Mouse (Mus musculus) intestine, embryonic 16.5 days (tissue): Measurements from ENCODE around the gene Copz1. TPM values are rescaled to one million over a fixed set of nuclear protein-coding genes. Genes with fewer than 3 reads are reported as not detected.
A peak's percentile ranks its signal among the peaks of the same experiment; 100 is the strongest.

Experiments
- ATAC-seq: fragments of 200-750 bp; cut with Nextera tagmentation; 2 replicates; pipeline ENCODE4 v1.8.0; 2017; ENCODE audit warnings: moderate TSS enrichment, moderate library complexity
- H3K27ac ChIP-seq: fragments of 300-500 bp; sonication (generic); 2 replicates; pipeline ENCODE4 v1.5.1; 2014; ENCODE audit warnings: mild to moderate bottlenecking, low read length
- H3K27me3 ChIP-seq: fragments of 300-500 bp; sonication (generic); replicated peaks from 2 replicates; pipeline ENCODE4 v1.6.1; 2014; ENCODE audit warnings: low read length, control low read depth, mixed read lengths; ENCODE audit not compliant: control insufficient read depth, insufficient read depth
- H3K36me3 ChIP-seq: fragments of 300-500 bp; sonication (generic); 2 replicates; pipeline ENCODE4 v1.6.1; 2014; ENCODE audit warnings: low read length, control low read depth; ENCODE audit not compliant: control insufficient read depth, insufficient read depth
- H3K4me1 ChIP-seq: fragments of 300-500 bp; sonication (generic); 2 replicates; pipeline ENCODE4 v1.6.1; 2014; ENCODE audit warnings: low read length, control low read depth, mixed read lengths; ENCODE audit not compliant: control insufficient read depth, insufficient read depth
- H3K4me2 ChIP-seq: fragments of 300-500 bp; sonication (generic); 2 replicates; pipeline ENCODE4 v1.6.1; 2014; ENCODE audit warnings: low read depth, low read length, control low read depth
- H3K4me3 ChIP-seq: fragments of 300-500 bp; sonication (generic); 2 replicates; pipeline ENCODE4 v1.5.1; 2014; ENCODE audit warnings: mild to moderate bottlenecking, low read length
- H3K9ac ChIP-seq: fragments of 300-500 bp; sonication (generic); 2 replicates; pipeline ENCODE4 v1.6.1; 2014; ENCODE audit warnings: low read depth, low read length
- H3K9me3 ChIP-seq: fragments of 300-500 bp; sonication (generic); 2 replicates; pipeline ENCODE4 v1.6.1; 2016; ENCODE audit warnings: low read length, control low read depth; ENCODE audit not compliant: control insufficient read depth
- WGBS: fragments of 180-500 bp; shearing (Covaris S2); extraction: QIAGEN DNeasy Blood & Tissue Kit; methylation state at CpG from one replicate; pipeline ENCODE4 v1.1.7; 2014; 5-methylcytosine and 5-hydroxymethylcytosine counted together
- polyA plus RNA-seq: library from polyadenylated mRNA; unstranded; fragments of >200 nt; fragmentation: Nextera tagmentation; extraction: Ambion mirVana; gene quantifications from 2 replicates; pipeline ENCODE4 v1.2.1, GENCODE M21; 2015

Gene Copz1
- 297 and 298 TPM in 2 replicates for polyA plus RNA-seq

GRCm38 (mm10) chr15:103272419-103273279, at the start of gene Copz1:
TSS of gene Copz1 (plus strand) at chr15:103272714.
- H3K9me3 ChIP-seq, result no peaks in the 10 kb centered on the region
- H3K4me2 ChIP-seq, result peak within 1 kb of the TSS; percentile 78
- WGBS, result under 1% methylated on average over 38 of the region's 38 CpGs
- ATAC-seq, result peak; percentile 100
- no peaks in the 10 kb centered on the region for H3K27me3 ChIP-seq
- H3K36me3 ChIP-seq, result no peaks in the 10 kb centered on the region
- peak within 1 kb of the TSS; percentile 88 for H3K9ac ChIP-seq
- H3K27ac ChIP-seq, result peak within 1 kb of the TSS; percentile 65; the same call in 1 of the 2 replicates
- H3K4me3 ChIP-seq, result peak within 1 kb of the TSS; percentile 82
- peaks cover 16% of the 10 kb centered on the region for H3K4me1 ChIP-seq

GRCm38 (mm10) chr15:103224161-103224560, 48.4 kb upstream of the Copz1 start:
- peaks cover 21% of the 10 kb centered on the region for H3K4me1 ChIP-seq
- no peak overlapping the region for H3K27ac ChIP-seq
- H3K9me3 ChIP-seq, result no peaks in the 10 kb centered on the region
- H3K4me2 ChIP-seq, result no peak overlapping the region
- H3K9ac ChIP-seq, result no peak overlapping the region
- ATAC-seq, result no peak
- no peaks in the 10 kb centered on the region for H3K27me3 ChIP-seq
- no peak overlapping the region for H3K4me3 ChIP-seq
- 91% methylated on average over 2 of the region's 2 CpGs for WGBS
- no peaks in the 10 kb centered on the region for H3K36me3 ChIP-seq

- Histone ChIP-seq H3K36me3 (no peaks in the 10 kb centered on the region), H3K4me3 (no peak overlapping the region), H3K27me3 (no peaks in the 10 kb centered on the region), H3K9me3 (no peaks in the 10 kb centered on the region), H3K27ac (peak overlapping the region; percentile 54; the same call in 1 of the 2 replicates), H3K9ac (no peak overlapping the region), H3K4me1 (peaks cover 13% of the 10 kb centered on the region), H3K4me2 (no peak overlapping the region)
- WGBS, result 66% methylated on average over 3 of the region's 3 CpGs
- no peak for ATAC-seq
Measured at GRCm38 (mm10) chr15:103227022-103227421, 45.5 kb upstream of the Copz1 start.

- Histone ChIP-seq H3K27me3 (no peaks in the 10 kb centered on the region), H3K9ac (no peak overlapping the region), H3K4me2 (no peak overlapping the region), H3K4me3 (no peak overlapping the region), H3K9me3 (no peaks in the 10 kb centered on the region), H3K27ac (peak overlapping the region; percentile 54; the same call in 1 of the 2 replicates), H3K36me3 (no peaks in the 10 kb centered on the region), H3K4me1 (peaks cover 13% of the 10 kb centered on the region)
- WGBS, result 73% methylated on average over 2 of the region's 2 CpGs
- no peak for ATAC-seq
Measured at GRCm38 (mm10) chr15:103227572-103227971, 44.9 kb upstream of the Copz1 start.

GRCm38 (mm10) chr15:103228904-103229303, 43.6 kb upstream of the Copz1 start:
- Histone ChIP-seq H3K36me3 (no peaks in the 10 kb centered on the region), H3K9ac (no peak overlapping the region), H3K27ac (no peak overlapping the region), H3K4me3 (no peak overlapping the region), H3K27me3 (no peaks in the 10 kb centered on the region), H3K9me3 (no peaks in the 10 kb centered on the region), H3K4me1 (peaks cover 13% of the 10 kb centered on the region), H3K4me2 (no peak overlapping the region)
- no peak for ATAC-seq
- 58% methylated on average over 2 of the region's 2 CpGs for WGBS

GRCm38 (mm10) chr15:103233119-103233518, 39.4 kb upstream of the Copz1 start:
- H3K9ac ChIP-seq, result no peak overlapping the region
- no peak overlapping the region for H3K27ac ChIP-seq
- peaks cover 6% of the 10 kb centered on the region for H3K4me1 ChIP-seq
- WGBS, result 70% methylated on average over 2 of the region's 2 CpGs
- H3K9me3 ChIP-seq, result no peaks in the 10 kb centered on the region
- no peaks in the 10 kb centered on the region for H3K27me3 ChIP-seq
- H3K4me3 ChIP-seq, result no peak overlapping the region
- no peak overlapping the region for H3K4me2 ChIP-seq
- ATAC-seq, result no peak
- no peaks in the 10 kb centered on the region for H3K36me3 ChIP-seq

- no peak overlapping the region for H3K4me2 ChIP-seq
- H3K27ac ChIP-seq, result no peak overlapping the region
- ATAC-seq, result no peak
- H3K27me3 ChIP-seq, result no peaks in the 10 kb centered on the region
- no peaks in the 10 kb centered on the region for H3K9me3 ChIP-seq
- H3K4me3 ChIP-seq, result no peak overlapping the region
- WGBS, result 91% methylated on average over 7 of the region's 7 CpGs
- H3K36me3 ChIP-seq, result no peaks in the 10 kb centered on the region
- peaks cover 5% of the 10 kb centered on the region for H3K4me1 ChIP-seq
- H3K9ac ChIP-seq, result no peak overlapping the region
Measured at GRCm38 (mm10) chr15:103237295-103237694, 35.2 kb upstream of the Copz1 start.

GRCm38 (mm10) chr15:103239130-103239684, 33.3 kb upstream of the Copz1 start:
- H3K27me3 ChIP-seq, result no peaks in the 10 kb centered on the region
- H3K9me3 ChIP-seq, result no peaks in the 10 kb centered on the region
- peak overlapping the region; percentile 74 for H3K4me3 ChIP-seq
- peak overlapping the region; percentile 93 for H3K27ac ChIP-seq
- H3K4me1 ChIP-seq, result peaks cover 17% of the 10 kb centered on the region
- peak; percentile 92 for ATAC-seq
- WGBS, result under 1% methylated on average over 26 of the region's 26 CpGs
- peak overlapping the region; percentile 69 for H3K9ac ChIP-seq
- peaks cover 4% of the 10 kb centered on the region; the same call in 1 of the 2 replicates for H3K36me3 ChIP-seq
- H3K4me2 ChIP-seq, result peak overlapping the region; percentile 52

- Histone ChIP-seq H3K9me3 (no peaks in the 10 kb centered on the region), H3K4me1 (peaks cover 17% of the 10 kb centered on the region), H3K27me3 (no peaks in the 10 kb centered on the region), H3K27ac (peak within 1 kb of the TSS; percentile 93), H3K4me2 (peak within 1 kb of the TSS; percentile 73), H3K36me3 (peaks cover 4% of the 10 kb centered on the region; the same call in 1 of the 2 replicates), H3K4me3 (peak within 1 kb of the TSS; percentile 74), H3K9ac (peak within 1 kb of the TSS; percentile 74)
- WGBS, result under 1% methylated on average over 39 of the region's 39 CpGs
- peak; percentile 94 for ATAC-seq
Measured at GRCm38 (mm10) chr15:103239685-103240159, 32.8 kb upstream of the Copz1 start, which contains the start of gene Cbx5. TSS of gene Cbx5 (minus strand) at chr15:103239816.
